8 mouse cellular contexts compared by ENCODE assay signal in genomic region chr10:112272171-112272570, GRCm38 (mm10). TPM values are rescaled to one million over a fixed set of nuclear protein-coding genes. Genes with fewer than 3 reads are reported as not detected.
DNase-seq lines count a peak whose midpoint lies in the region; ATAC-seq and TF ChIP-seq lines count a peak whose summit lies in the region.
"Had no signal": no experiment of that assay in that cellular context is flagged by ENCODE, and none has a peak within 500 bp of the region (broad histone marks: within the 10 kb centered on the region; RNA-seq: fewer than 3 reads in every experiment).

No protein-coding gene starts in this region.

- TF ChIP-seq CTCF in intestine, postnatal 0 days (IDR thresholded peaks at IDR 0.05; ENCODE audit: low read depth), result no peak

- H3K4me2 ChIP-seq in lung, embryonic 15.5 days, result peak overlapping the region; percentile 96
- peak overlapping the region; percentile 96 for H3K4me2 ChIP-seq in forebrain, embryonic 13.5 days
- H3K4me2 ChIP-seq in intestine, postnatal 0 days (replicated peaks; ENCODE audit: low read depth), result peak overlapping the region; percentile 64
- H3K4me2 ChIP-seq in neural tube, embryonic 14.5 days (ENCODE audit: low read depth, low read length), result peak overlapping the region; percentile 98

- H3K9ac ChIP-seq in lung, embryonic 15.5 days, result no peak overlapping the region
- H3K9ac ChIP-seq in forebrain, embryonic 13.5 days, result peak overlapping the region; percentile 74
- H3K9ac ChIP-seq in intestine, postnatal 0 days (ENCODE audit: low read depth, low read length), result no peak overlapping the region
- peak overlapping the region; percentile 55 for H3K9ac ChIP-seq in neural tube, embryonic 14.5 days (replicated peaks; ENCODE audit: low read depth, low read length)

- peak overlapping the region; percentile 43 for H3K4me3 ChIP-seq in lung, embryonic 15.5 days
- H3K4me3 ChIP-seq in forebrain, embryonic 13.5 days, result peak overlapping the region; percentile 57
- peak overlapping the region; percentile 40 for H3K4me3 ChIP-seq in intestine, postnatal 0 days (ENCODE audit: low read depth, low read length)
- H3K4me3 ChIP-seq in neural tube, embryonic 14.5 days (ENCODE audit: low read depth, low read length), result peak overlapping the region; percentile 60

- ATAC-seq in lung, embryonic 15.5 days (ENCODE audit: borderline replicate concordance, extremely low read depth, low FRiP score, low TSS enrichment), result no peak
- no peak for ATAC-seq in forebrain, embryonic 13.5 days
- no peak for ATAC-seq in intestine, postnatal 0 days
- no peak for ATAC-seq in neural tube, embryonic 14.5 days (ENCODE audit: low read depth)

- WGBS in lung, embryonic 15.5 days, result 12% methylated on average over 14 of the region's 14 CpGs
- WGBS in forebrain, embryonic 13.5 days, result 8% methylated on average over 14 of the region's 14 CpGs
- WGBS in intestine, postnatal 0 days, result 17% methylated on average over 14 of the region's 14 CpGs
- 15% methylated on average over 14 of the region's 14 CpGs for WGBS in neural tube, embryonic 14.5 days

- no peak overlapping the region for H3K27ac ChIP-seq in lung, embryonic 15.5 days
- no peak overlapping the region for H3K27ac ChIP-seq in forebrain, embryonic 13.5 days
- no peak overlapping the region for H3K27ac ChIP-seq in intestine, postnatal 0 days (ENCODE audit: low read depth, low read length)
- H3K27ac ChIP-seq in neural tube, embryonic 14.5 days (ENCODE audit: low read depth, low read length), result no peak overlapping the region

- H3K9me3 ChIP-seq in lung, embryonic 15.5 days, result no peaks in the 10 kb centered on the region
- H3K9me3 ChIP-seq in forebrain, embryonic 13.5 days (replicated peaks), result no peaks in the 10 kb centered on the region
- no peaks in the 10 kb centered on the region for H3K9me3 ChIP-seq in intestine, postnatal 0 days (ENCODE audit: control insufficient read depth)
- H3K9me3 ChIP-seq in neural tube, embryonic 14.5 days (ENCODE audit: control insufficient read depth, low read length), result no peaks in the 10 kb centered on the region

- peaks cover 17% of the 10 kb centered on the region for H3K4me1 ChIP-seq in lung, embryonic 15.5 days
- H3K4me1 ChIP-seq in forebrain, embryonic 13.5 days, result peaks cover 19% of the 10 kb centered on the region
- H3K4me1 ChIP-seq in intestine, postnatal 0 days (replicated peaks; ENCODE audit: control insufficient read depth, insufficient read depth, low read length), result no peaks in the 10 kb centered on the region
- H3K4me1 ChIP-seq in neural tube, embryonic 14.5 days (ENCODE audit: control insufficient read depth, insufficient read depth, low read length), result peaks cover 4% of the 10 kb centered on the region; the same call in 1 of the 2 replicates

- H3K36me3 ChIP-seq in lung, embryonic 15.5 days, result no peaks in the 10 kb centered on the region
- H3K36me3 ChIP-seq in forebrain, embryonic 13.5 days (ENCODE audit: poor library complexity, severe bottlenecking), result no peaks in the 10 kb centered on the region
- no peaks in the 10 kb centered on the region for H3K36me3 ChIP-seq in intestine, postnatal 0 days (ENCODE audit: control insufficient read depth, insufficient read depth)
- H3K36me3 ChIP-seq in neural tube, embryonic 14.5 days (ENCODE audit: control insufficient read depth, insufficient read depth, low read length), result no peaks in the 10 kb centered on the region

- DNase-seq in lung, postnatal 36 days, result no peak
- no peak for DNase-seq in layer of hippocampus, adult 9-11 months
- DNase-seq in left cerebral cortex, adult 8-10 months (ENCODE audit: low spot score in 2 of 2), result no peak
- DNase-seq: thymus, postnatal 25 days had no signal

- H3K27me3 ChIP-seq in lung, embryonic 15.5 days, result peaks cover 45% of the 10 kb centered on the region
- peaks cover 42% of the 10 kb centered on the region for H3K27me3 ChIP-seq in forebrain, embryonic 13.5 days
- peaks cover 31% of the 10 kb centered on the region for H3K27me3 ChIP-seq in intestine, postnatal 0 days (replicated peaks; ENCODE audit: control insufficient read depth, insufficient read depth, low read length)
- H3K27me3 ChIP-seq in neural tube, embryonic 14.5 days (ENCODE audit: control insufficient read depth, insufficient read depth, low read length), result peaks cover 7% of the 10 kb centered on the region

RNA-seq across cellular contexts. Expression of gene Kcnc2, which starts 1.2 kb away (rescaled TPM):
- 0.26 and 0.55 TPM in 2 replicates for polyA plus RNA-seq in lung, embryonic 15.5 days (2015; fragmentation: Nextera tagmentation; extraction: Ambion mirVana)
- polyA plus RNA-seq in forebrain, embryonic 13.5 days (2015; fragmentation: Nextera tagmentation; extraction: Ambion mirVana), result 1.9 and 2.3 TPM in 2 replicates
- polyA plus RNA-seq in intestine, postnatal 0 days (2015; fragmentation: Nextera tagmentation; extraction: Ambion mirVana), result 0.30 and 0.39 TPM in 2 replicates
- polyA plus RNA-seq in neural tube, embryonic 14.5 days (2014; fragmentation: Nextera tagmentation; extraction: Ambion mirVana), result 14.5 and 16.5 TPM in 2 replicates
- total RNA-seq in left cerebral cortex, adult 8-10 months (2022), result 10 to 100 TPM; 69.1 to 84.2 (median 75.3) TPM

Comparison
In these comparisons a context has a peak if more than half of its experiments do, and no peak if none do; other contexts are left out.
1. H3K9ac ChIP-seq: peak in forebrain, embryonic 13.5 days (single experiment) and neural tube, embryonic 14.5 days (single experiment); none in lung, embryonic 15.5 days (single experiment) and intestine, postnatal 0 days (single experiment).
2. Peak in every context shown above with its lines, with median percentiles within 50 percentile points of each other: H3K4me2 ChIP-seq and H3K4me3 ChIP-seq.